Mouse (Mus musculus) hindbrain, postnatal 0 days (tissue): ENCODE measurements at regions not wholly inside any gene's neighbourhood (a gene's known extent, or its start where the extent isn't known, plus 50 kb on each side); places are given as distances from the start of the nearest gene placed in this dataset.

Source experiments
- ATAC-seq: fragments of 200-750 bp; cut with Nextera tagmentation; 2 replicates; pipeline ENCODE4 v1.8.0; 2017; ENCODE audit warnings: mild to moderate bottlenecking, moderate TSS enrichment, moderate library complexity
- DNase-seq: peaks from one replicate; pipeline ENCODE4 v3.0.0-alpha.2; 2015; ENCODE audit warnings: low spot score
- H3K27ac ChIP-seq: fragments of 300-500 bp; sonication (generic); 2 replicates; pipeline ENCODE4 v1.5.1; 2014; ENCODE audit warnings: mild to moderate bottlenecking
- H3K27me3 ChIP-seq: fragments of 300-500 bp; sonication (generic); 2 replicates; pipeline ENCODE4 v1.6.1; 2014; ENCODE audit warnings: low read length, mixed read lengths; ENCODE audit not compliant: insufficient read depth
- H3K36me3 ChIP-seq: fragments of 300-500 bp; sonication (generic); 2 replicates; pipeline ENCODE4 v1.6.1; 2014; ENCODE audit warnings: low read length, mixed read lengths; ENCODE audit not compliant: insufficient read depth
- H3K4me1 ChIP-seq: fragments of 300-500 bp; sonication (generic); 2 replicates; pipeline ENCODE4 v1.6.1; 2014; ENCODE audit warnings: antibody characterized with exemption, low read length, mixed read lengths; ENCODE audit not compliant: insufficient read depth
- H3K4me2 ChIP-seq: fragments of 300-500 bp; sonication (generic); 2 replicates; pipeline ENCODE4 v1.6.1; 2014; ENCODE audit warnings: low read depth, mild to moderate bottlenecking, low read length, moderate library complexity, mixed read lengths
- H3K4me3 ChIP-seq: fragments of 300-500 bp; sonication (generic); 2 replicates; pipeline ENCODE4 v1.5.1; 2014; ENCODE audit warnings: low read length
- H3K9ac ChIP-seq: fragments of 300-500 bp; sonication (generic); replicated peaks from 2 replicates; pipeline ENCODE4 v1.6.1; 2014; ENCODE audit warnings: mild to moderate bottlenecking, low read length, moderate library complexity, mixed read lengths
- H3K9me3 ChIP-seq: fragments of 300-500 bp; sonication (generic); 2 replicates; pipeline ENCODE4 v1.6.1; 2016; ENCODE audit warnings: low read length, mixed read lengths
- CTCF ChIP-seq: IDR thresholded peaks from 2 replicates; pipeline ENCODE4 v1.5.1; 2016; ENCODE audit warnings: antibody characterized with exemption, control low read depth, low read depth
- WGBS: fragments of 180-500 bp; shearing (Covaris S2); extraction: QIAGEN DNeasy Blood & Tissue Kit; methylation state at CpG from one replicate; pipeline ENCODE4 v1.1.7; 2014; 5-methylcytosine and 5-hydroxymethylcytosine counted together

DNA sequence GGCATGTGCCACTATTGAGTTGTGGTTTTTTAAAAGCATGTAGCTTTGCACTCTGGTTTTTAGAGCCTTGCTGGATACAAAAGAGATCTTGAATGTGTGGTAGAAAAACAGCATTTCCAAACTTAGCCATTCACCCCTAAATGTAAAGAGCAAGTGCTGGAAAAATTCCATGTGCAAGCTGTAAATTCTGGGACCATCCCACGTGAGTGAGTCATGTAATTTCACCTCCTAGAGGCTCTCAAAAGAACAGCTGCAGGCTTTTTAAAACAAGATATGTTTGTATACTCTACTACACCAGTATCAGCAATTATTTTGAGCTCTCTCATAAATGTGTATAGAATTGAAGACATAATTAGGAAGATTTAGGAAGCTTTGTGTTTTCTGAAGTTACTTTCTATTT lies 160.9 kb upstream of the Itga4 start:
- no peaks in the 10 kb centered on the region for H3K27me3 ChIP-seq
- 31% methylated on average over 1 of the region's 1 CpGs for WGBS
- no peaks in the 10 kb centered on the region for H3K9me3 ChIP-seq
- no peak overlapping the region for H3K4me3 ChIP-seq
- ATAC-seq (no peak), DNase-seq (no peak)
- H3K4me1 ChIP-seq, result no peaks in the 10 kb centered on the region
- no peak overlapping the region for H3K9ac ChIP-seq
- TF ChIP-seq CTCF, result no peak
- H3K27ac ChIP-seq, result no peak overlapping the region
- H3K36me3 ChIP-seq, result no peaks in the 10 kb centered on the region
- no peak overlapping the region for H3K4me2 ChIP-seq

DNA sequence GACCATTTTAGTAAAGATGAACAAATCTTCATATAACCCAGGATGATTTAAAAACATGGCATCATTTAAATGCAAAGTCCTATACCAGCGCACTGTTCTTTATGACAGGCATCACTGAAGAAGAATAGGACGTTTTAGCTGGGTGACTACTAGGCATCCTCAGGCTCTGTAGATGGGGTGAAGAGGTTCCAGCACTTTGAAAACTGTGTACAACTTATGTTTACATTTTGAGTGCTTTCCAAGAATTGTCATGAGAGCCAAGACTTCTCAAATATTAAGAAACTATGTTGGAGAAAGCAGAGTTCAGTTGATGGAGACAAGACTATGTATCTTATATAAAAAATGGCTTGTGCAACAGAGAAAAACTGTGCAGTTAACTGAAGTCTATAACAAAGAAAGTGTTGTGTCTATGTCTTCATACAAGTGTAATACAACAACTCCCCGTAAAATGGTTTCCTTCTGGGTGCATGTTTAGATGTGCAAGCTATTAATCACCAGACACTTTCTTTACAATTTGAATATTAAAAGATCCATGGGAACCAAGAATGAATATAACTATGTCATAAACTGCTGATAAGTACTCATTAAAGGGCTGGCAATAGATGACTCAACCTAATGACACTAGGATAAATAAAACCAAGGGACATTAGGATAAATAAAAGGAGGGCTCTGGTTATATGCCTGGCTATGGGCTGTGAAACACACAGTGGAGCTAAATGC lies 158.5 kb upstream of the Itga4 start:
- 80% methylated on average over 3 of the region's 3 CpGs for whole genome bisulfite sequencing
- no peak for TF ChIP-seq CTCF

DNA sequence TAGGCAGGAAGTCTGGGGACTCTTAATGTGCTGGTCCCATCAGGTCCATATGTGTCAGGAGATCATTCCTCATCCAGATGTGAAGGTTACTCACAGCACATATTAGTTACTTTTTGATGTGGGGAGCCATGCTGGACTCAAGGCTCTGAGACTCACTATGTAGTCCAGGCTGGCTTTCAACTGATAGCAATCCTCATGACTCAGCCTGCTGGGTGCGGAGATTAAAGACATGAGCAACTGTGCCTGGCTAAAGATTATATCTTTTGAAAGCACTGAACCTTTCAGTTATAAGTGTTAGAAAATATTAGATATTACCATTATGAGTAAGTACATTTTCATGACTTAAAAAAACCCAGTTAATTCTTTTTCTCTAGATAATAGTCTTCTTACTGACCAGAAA lies 155.6 kb upstream of the Itga4 start:
- 93% methylated on average over 1 of the region's 1 CpGs for WGBS
- Histone ChIP-seq H3K4me2 (no peak overlapping the region), H3K4me1 (no peaks in the 10 kb centered on the region), H3K9ac (no peak overlapping the region), H3K27me3 (no peaks in the 10 kb centered on the region), H3K9me3 (no peaks in the 10 kb centered on the region), H3K36me3 (no peaks in the 10 kb centered on the region), H3K27ac (no peak overlapping the region), H3K4me3 (no peak overlapping the region)
- DNase-seq (no peak), ATAC-seq (no peak)
- no peak for TF ChIP-seq CTCF

More for the DNA sequence above, 158.5 kb upstream of the Itga4 start:
- Histone ChIP-seq H3K9ac (no peak overlapping the region), H3K4me3 (no peak overlapping the region), H3K36me3 (no peaks in the 10 kb centered on the region), H3K9me3 (no peaks in the 10 kb centered on the region), H3K27ac (no peak overlapping the region), H3K4me2 (no peak overlapping the region), H3K27me3 (no peaks in the 10 kb centered on the region), H3K4me1 (no peaks in the 10 kb centered on the region)
- ATAC-seq (no peak), DNase-seq (no peak)

DNA sequence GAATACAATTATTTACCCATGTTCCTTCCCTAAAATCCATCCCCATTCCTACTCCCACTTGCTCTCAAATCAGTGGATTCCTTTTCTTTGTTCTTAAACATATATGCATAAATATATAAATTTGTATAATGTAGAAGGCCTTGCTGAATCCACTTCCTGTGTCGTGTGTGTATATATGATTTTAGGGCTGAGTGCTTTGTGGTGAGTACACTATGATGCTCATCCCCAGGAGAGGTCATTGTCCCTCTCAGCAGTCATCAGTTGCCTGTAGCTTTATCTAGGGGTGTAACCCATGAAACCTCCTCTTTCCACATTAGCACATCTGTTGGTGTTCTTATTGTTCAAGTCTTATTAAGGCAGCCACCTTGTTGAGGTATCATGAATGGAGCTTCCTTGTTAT lies 143.6 kb upstream of the Itga4 start:
- Histone ChIP-seq H3K9me3 (no peaks in the 10 kb centered on the region), H3K9ac (no peak overlapping the region), H3K27ac (no peak overlapping the region), H3K4me3 (no peak overlapping the region), H3K27me3 (no peaks in the 10 kb centered on the region), H3K36me3 (no peaks in the 10 kb centered on the region), H3K4me1 (no peaks in the 10 kb centered on the region), H3K4me2 (no peak overlapping the region)
- TF ChIP-seq CTCF, result no peak
- 76% methylated on average over 1 of the region's 1 CpGs for WGBS
- ATAC-seq, result no peak
- no peak for DNase-seq

DNA sequence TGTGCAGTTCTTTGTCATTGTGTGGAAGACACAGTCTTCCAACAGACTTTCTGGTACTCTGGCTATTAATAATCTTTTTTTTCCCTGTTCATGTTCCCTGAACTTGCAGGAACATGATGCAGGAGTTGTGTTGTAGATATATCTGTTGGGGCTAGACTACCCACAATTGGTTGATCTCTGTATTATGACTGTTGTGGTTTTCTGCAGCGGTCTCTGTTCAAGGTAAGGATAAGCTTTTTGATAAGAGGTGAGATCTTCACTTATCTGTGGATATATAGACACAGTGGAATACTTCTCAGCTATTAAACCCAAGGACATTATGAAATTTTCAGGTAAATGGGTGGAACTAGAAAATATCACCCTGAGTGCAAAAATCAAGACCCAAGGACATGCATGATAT lies 143.2 kb upstream of the Itga4 start:
- Histone ChIP-seq H3K9me3 (no peaks in the 10 kb centered on the region), H3K4me1 (no peaks in the 10 kb centered on the region), H3K27ac (no peak overlapping the region), H3K4me3 (no peak overlapping the region), H3K27me3 (no peaks in the 10 kb centered on the region), H3K9ac (no peak overlapping the region), H3K36me3 (no peaks in the 10 kb centered on the region), H3K4me2 (no peak overlapping the region)
- no peak for TF ChIP-seq CTCF
- no peak for ATAC-seq
- no peak for DNase-seq
- WGBS, result 95% methylated on average over 1 of the region's 1 CpGs

DNA sequence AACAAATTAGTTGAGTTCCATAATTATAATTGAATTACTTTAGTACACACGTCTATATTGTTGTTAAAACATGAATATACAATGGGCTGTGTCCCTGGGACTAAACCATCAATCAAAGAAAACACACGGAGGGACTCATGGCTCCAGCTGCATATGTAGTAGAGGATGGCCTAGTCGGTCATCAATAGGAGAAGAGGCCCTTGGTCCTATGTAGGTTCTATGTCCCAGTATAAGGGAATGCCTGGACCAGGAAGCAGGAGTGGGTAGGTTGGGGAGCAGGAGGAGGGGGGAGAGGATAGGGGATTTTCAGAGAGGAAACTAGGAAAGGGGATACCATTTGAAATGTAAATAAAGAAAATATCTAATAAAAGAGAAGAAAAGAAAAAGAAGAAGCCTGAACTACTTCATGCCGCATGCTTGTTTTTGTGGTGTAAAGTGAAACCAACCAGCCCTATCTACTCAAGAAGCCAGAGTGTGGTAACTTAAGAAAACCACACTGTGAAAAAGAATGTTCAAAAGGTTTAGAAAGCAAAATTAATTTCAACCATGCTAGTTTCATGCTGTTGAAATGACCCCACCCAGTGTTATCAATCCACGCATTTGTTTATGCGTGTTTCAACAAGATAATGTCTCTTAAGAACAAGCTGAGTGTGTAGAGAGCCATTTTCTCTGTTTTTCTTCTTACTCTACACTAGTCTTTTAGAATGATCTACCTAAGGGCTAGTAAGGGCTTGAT lies 134.4 kb upstream of the Itga4 start:
- no peak for ATAC-seq
- no peak for TF ChIP-seq CTCF
- WGBS, result 86% methylated on average over 6 of the region's 6 CpGs

DNA sequence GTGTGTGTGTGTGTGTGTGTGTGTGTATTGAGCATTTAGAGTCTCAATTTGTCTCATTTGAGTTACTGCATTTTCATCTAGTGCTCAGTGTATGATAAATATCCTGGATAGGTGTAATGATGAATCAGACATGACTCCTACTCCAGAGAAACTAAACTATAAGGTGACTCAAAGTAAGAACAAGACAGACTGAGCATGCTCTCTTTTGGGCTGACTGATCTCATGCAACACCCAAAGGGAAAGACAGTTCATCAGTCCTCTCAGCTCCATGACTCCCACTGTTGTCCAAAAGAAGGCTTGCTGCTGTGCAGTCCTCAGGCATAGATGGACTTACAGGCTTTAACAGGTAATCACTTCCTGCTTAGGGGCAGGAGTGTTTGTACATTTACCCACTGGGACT lies 132.7 kb upstream of the Itga4 start:
- no peaks in the 10 kb centered on the region for H3K9me3 ChIP-seq
- no peak overlapping the region for H3K4me3 ChIP-seq
- no peak overlapping the region for H3K27ac ChIP-seq
- TF ChIP-seq CTCF, result no peak
- H3K4me1 ChIP-seq, result no peaks in the 10 kb centered on the region
- no peaks in the 10 kb centered on the region for H3K36me3 ChIP-seq
- H3K27me3 ChIP-seq, result no peaks in the 10 kb centered on the region
- H3K9ac ChIP-seq, result no peak overlapping the region
- H3K4me2 ChIP-seq, result no peak overlapping the region
- no peak for DNase-seq
- ATAC-seq, result no peak

More for the DNA sequence above, 134.4 kb upstream of the Itga4 start:
- Histone ChIP-seq H3K4me1 (no peaks in the 10 kb centered on the region), H3K4me2 (no peak overlapping the region), H3K27ac (no peak overlapping the region), H3K9me3 (no peaks in the 10 kb centered on the region), H3K4me3 (no peak overlapping the region), H3K27me3 (no peaks in the 10 kb centered on the region), H3K36me3 (no peaks in the 10 kb centered on the region), H3K9ac (no peak overlapping the region)
- no peak for DNase-seq
